Mouse (Mus musculus) lung, embryonic 15.5 days (tissue): ENCODE results near the gene Scfd2. TPM values are rescaled to one million over a fixed set of nuclear protein-coding genes. Genes with fewer than 3 reads are reported as not detected.

Source experiments
- ATAC-seq: fragments of 200-750 bp; cut with Nextera tagmentation; 2 replicates; pipeline ENCODE4 v1.8.0; 2017; ENCODE audit warnings: moderate number of reproducible peaks, borderline replicate concordance; ENCODE audit not compliant: low FRiP score, low TSS enrichment; ENCODE audit errors: extremely low read depth
- H3K27ac ChIP-seq: fragments of 300-500 bp; sonication (generic); 2 replicates; pipeline ENCODE4 v1.5.1; 2015; ENCODE audit warnings: moderate library complexity, mild to moderate bottlenecking, inconsistent platforms
- H3K27me3 ChIP-seq: fragments of 300-500 bp; sonication (generic); 2 replicates; pipeline ENCODE4 v1.6.1; 2015; ENCODE audit warnings: inconsistent platforms
- H3K36me3 ChIP-seq: fragments of 300-500 bp; sonication (generic); 2 replicates; pipeline ENCODE4 v1.6.1; 2015; ENCODE audit warnings: inconsistent platforms
- H3K4me1 ChIP-seq: fragments of 300-500 bp; sonication (generic); 2 replicates; pipeline ENCODE4 v1.6.1; 2015; ENCODE audit warnings: inconsistent platforms
- H3K4me2 ChIP-seq: fragments of 300-500 bp; sonication (generic); 2 replicates; pipeline ENCODE4 v1.6.1; 2015; ENCODE audit warnings: inconsistent platforms, mild to moderate bottlenecking, moderate library complexity
- H3K4me3 ChIP-seq: fragments of 300-500 bp; sonication (generic); 2 replicates; pipeline ENCODE4 v1.5.1; 2015; ENCODE audit warnings: mild to moderate bottlenecking, inconsistent platforms
- H3K9ac ChIP-seq: fragments of 300-500 bp; sonication (generic); 2 replicates; pipeline ENCODE4 v1.6.1; 2015; ENCODE audit warnings: inconsistent platforms
- H3K9me3 ChIP-seq: fragments of 300-500 bp; sonication (generic); 2 replicates; pipeline ENCODE4 v1.6.1; 2016; ENCODE audit warnings: inconsistent platforms
- WGBS: fragments of 180-500 bp; shearing (Covaris S2); methylation state at CpG from one replicate; pipeline ENCODE4 v1.1.7; 2015; 5-methylcytosine and 5-hydroxymethylcytosine counted together
- polyA plus RNA-seq: library from polyadenylated mRNA; unstranded; fragments of >200 nt; fragmentation: Nextera tagmentation; extraction: Ambion mirVana; gene quantifications from 2 replicates; pipeline ENCODE4 v1.2.1, GENCODE M21; 2015

Scfd2 gene
- polyA plus RNA-seq, 1 experiment from 2014 or later = 18.4 TPM

DNA sequence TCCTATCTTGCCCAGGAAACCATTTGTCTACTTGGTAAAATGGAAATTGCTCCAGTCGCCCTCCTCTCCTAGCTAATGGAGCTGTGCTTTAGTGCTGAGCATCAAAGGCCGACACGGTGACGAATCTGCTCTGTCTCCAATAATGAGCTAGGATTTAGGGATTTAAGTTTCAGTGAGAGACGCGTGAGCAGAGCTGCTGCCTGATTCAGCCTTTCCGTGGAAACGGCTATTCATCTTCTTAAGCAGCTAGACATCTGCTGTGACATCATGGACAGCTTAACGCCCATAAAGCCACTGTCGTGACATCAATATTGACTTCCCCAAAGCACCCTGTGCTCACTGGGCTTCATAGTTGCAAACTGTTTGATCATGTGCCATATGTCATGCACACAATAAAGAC lies 351.3 kb downstream of the Scfd2 start:
- Histone ChIP-seq H3K27me3 (no peaks in the 10 kb centered on the region), H3K4me1 (peaks cover 46% of the 10 kb centered on the region), H3K36me3 (no peaks in the 10 kb centered on the region), H3K4me3 (no peak overlapping the region), H3K9ac (no peak overlapping the region), H3K27ac (no peak overlapping the region), H3K4me2 (no peak overlapping the region), H3K9me3 (no peaks in the 10 kb centered on the region)
- 62% methylated on average over 10 of the region's 10 CpGs for WGBS
- no peak for ATAC-seq

DNA sequence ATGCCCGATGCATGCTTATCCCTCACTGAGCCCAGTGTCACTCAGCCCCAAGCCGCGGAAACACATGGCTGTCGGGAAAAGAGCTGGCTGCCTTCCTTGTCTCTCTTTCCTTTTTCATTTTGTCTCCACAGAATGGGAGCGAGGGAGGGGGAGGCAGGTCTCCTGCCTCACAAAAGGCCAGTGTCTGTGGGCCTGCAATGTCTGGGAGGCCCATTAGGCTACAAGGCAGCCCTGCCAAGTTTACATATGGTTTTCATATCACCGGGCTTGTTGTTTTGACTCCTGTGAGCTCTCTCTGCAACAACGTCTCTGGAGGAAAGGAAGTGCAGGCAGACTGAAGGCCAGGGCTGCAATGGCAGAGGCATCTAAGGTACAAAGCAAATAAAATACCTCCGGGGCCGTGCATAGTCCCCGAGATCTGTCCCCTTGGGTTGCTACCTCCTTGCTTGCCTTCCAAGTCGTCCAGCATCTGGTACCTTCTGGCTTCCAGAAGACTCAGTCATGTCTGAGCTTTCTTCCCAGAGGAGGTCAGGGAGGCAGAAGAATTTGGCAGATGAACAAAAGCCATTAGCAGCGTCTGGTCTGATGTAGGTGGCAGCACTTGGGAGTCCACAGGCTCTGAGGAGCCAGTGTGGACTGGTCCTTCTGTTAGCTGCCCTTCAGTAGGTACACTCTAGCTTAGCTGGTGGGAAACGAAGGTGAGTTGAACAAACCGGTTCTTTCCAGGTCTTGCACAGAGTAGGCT lies 355.9 kb downstream of the Scfd2 start:
- peak; percentile 34; the same call in 1 of the 2 replicates for ATAC-seq

DNA sequence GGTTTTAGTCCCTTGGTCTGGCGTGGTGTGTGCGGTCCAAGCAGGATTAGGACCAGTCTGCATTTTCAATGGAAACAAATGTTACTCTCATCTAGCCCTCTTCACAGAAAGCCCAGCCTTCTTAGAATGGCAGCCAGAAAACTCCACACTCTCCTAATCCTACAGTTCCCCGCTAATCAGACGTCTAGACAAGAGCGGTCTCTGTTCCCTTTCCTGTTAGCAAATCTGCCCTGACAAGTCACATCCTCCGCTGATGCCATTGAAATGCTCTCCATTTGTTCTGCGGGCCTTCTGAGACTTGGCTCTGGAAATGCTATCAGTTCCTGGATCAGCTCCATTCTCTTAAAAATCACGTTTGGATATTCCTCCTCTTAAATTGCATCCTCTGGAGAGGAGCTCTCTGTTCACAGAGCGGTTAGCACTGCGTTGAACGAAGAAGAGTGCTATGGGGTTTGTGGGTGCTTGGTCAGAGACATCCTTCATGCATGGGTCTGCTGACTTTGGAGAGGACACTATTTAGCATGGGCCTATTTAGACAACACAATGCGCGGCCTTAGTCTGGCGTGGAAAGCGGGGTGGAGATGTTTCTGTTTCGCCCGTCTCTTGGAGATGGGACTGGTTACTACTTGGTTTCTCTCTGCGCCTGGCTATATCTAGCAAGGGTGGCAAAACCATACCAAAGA lies 358.3 kb downstream of the Scfd2 start:
- 60% methylated on average over 18 of the region's 18 CpGs for WGBS
- Histone ChIP-seq H3K36me3 (no peaks in the 10 kb centered on the region), H3K9me3 (no peaks in the 10 kb centered on the region), H3K4me2 (no peak overlapping the region), H3K9ac (no peak overlapping the region), H3K27me3 (no peaks in the 10 kb centered on the region), H3K27ac (peak overlapping the region; percentile 88), H3K4me1 (peaks cover 53% of the 10 kb centered on the region), H3K4me3 (no peak overlapping the region)
- ATAC-seq = peak; percentile 52; the same call in 1 of the 2 replicates

More for the DNA sequence above, 355.9 kb downstream of the Scfd2 start:
- no peak overlapping the region for H3K4me3 ChIP-seq
- no peaks in the 10 kb centered on the region for H3K36me3 ChIP-seq
- no peaks in the 10 kb centered on the region for H3K9me3 ChIP-seq
- peaks cover 49% of the 10 kb centered on the region for H3K4me1 ChIP-seq
- 24% methylated on average over 14 of the region's 14 CpGs for WGBS
- no peak overlapping the region for H3K9ac ChIP-seq
- H3K27ac ChIP-seq = peak overlapping the region; percentile 74
- peak overlapping the region; percentile 34 for H3K4me2 ChIP-seq
- no peaks in the 10 kb centered on the region for H3K27me3 ChIP-seq

DNA sequence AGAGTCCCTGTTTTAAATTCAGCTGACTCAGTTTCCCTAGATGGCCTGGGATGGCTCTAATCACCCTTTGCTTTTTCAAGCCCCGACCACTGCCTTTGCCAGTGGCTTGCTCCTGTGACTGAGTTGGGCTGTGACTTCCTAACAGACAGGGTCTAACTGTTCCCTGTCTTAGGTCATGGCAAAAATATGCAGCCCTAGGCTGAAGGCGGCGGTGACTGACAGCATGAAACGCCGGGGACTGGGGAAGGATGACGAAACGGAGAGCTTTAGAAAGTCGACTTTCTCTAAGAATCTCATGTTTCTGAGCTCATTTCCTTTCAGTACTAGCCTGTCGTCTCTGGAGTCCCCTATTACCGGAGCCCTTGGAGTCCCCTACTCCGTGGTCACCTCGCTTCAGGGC lies 359.4 kb downstream of the Scfd2 start:
- no peak overlapping the region for H3K4me3 ChIP-seq
- H3K36me3 ChIP-seq = no peaks in the 10 kb centered on the region
- H3K4me2 ChIP-seq = peak overlapping the region; percentile 27; the same call in 1 of the 2 replicates
- no peaks in the 10 kb centered on the region for H3K27me3 ChIP-seq
- peak overlapping the region; percentile 88 for H3K27ac ChIP-seq
- 30% methylated on average over 12 of the region's 12 CpGs for WGBS
- no peak overlapping the region for H3K9ac ChIP-seq
- H3K4me1 ChIP-seq = peaks cover 59% of the 10 kb centered on the region
- H3K9me3 ChIP-seq = no peaks in the 10 kb centered on the region
- peak; percentile 77 for ATAC-seq

DNA sequence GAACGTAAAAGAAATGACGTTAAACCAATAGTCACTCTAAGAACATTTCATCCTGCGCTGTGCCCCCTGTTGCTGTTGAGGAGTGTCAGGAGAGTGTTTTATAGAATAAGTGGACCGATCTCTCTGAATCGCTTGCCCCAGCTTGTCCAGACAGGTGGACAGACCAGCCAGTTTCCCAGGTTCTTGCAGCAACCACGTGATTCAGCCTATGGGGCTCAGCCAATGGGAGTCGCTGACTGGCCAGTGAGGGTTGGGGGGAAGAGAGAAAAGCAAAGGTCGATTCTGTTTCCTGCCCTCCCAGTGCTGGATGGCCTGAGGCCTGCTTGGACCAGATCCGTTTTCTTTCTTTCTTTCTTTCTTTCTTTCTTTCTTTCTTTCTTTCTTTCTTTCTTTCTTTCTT lies 359.8 kb downstream of the Scfd2 start:
- H3K9ac ChIP-seq = no peak overlapping the region
- no peak for ATAC-seq
- no peaks in the 10 kb centered on the region for H3K9me3 ChIP-seq
- WGBS = 60% methylated on average over 9 of the region's 9 CpGs
- H3K27me3 ChIP-seq = no peaks in the 10 kb centered on the region
- no peak overlapping the region for H3K4me3 ChIP-seq
- H3K4me1 ChIP-seq = peaks cover 56% of the 10 kb centered on the region
- H3K4me2 ChIP-seq = no peak overlapping the region
- H3K36me3 ChIP-seq = no peaks in the 10 kb centered on the region
- H3K27ac ChIP-seq = peak overlapping the region; percentile 88

DNA sequence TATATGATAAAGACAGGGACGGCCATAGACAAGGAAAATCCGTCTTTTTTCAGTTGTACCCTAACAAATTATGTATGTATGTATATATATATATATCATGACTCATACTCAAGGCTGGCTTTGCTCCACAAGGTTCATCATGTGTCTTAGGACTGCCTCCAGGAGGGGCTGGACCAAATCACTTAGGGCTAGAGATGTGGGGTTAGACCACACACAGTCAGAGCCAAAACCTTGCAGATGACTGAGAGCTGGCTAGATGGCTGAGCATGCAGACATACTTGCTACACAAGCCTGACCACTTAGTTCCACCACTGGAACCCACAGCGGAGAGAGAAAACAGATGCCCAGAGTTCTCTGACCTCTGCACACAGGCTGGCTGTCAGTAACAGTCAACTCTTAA lies 363.5 kb downstream of the Scfd2 start:
- no peaks in the 10 kb centered on the region for H3K36me3 ChIP-seq
- H3K27me3 ChIP-seq = no peaks in the 10 kb centered on the region
- no peaks in the 10 kb centered on the region for H3K9me3 ChIP-seq
- peak overlapping the region; percentile 25 for H3K27ac ChIP-seq
- H3K4me2 ChIP-seq = no peak overlapping the region
- WGBS = 47% methylated on average over 3 of the region's 3 CpGs
- ATAC-seq = no peak
- H3K4me1 ChIP-seq = peaks cover 37% of the 10 kb centered on the region
- H3K9ac ChIP-seq = no peak overlapping the region
- no peak overlapping the region for H3K4me3 ChIP-seq

DNA sequence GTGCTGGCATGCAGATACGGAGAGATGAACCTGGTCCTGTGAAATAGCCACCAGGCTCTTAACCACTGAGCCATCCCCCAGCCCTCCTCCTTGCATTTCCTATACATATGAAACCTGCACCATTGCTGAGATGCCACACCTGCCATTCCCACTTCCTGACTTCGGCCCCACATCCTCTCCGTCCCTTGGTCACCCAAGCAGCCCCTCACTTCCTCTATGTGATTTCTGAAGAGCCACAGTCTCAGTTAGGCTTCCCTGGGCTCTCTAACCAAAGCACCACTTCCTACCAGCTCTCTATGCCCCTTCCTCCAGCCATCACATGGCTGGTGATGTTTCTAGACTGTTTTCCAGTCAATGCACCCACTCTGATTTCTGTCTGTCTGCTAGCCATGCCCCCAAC lies 364.9 kb downstream of the Scfd2 start:
- Histone ChIP-seq H3K9ac (no peak overlapping the region), H3K36me3 (no peaks in the 10 kb centered on the region), H3K27ac (no peak overlapping the region), H3K4me2 (no peak overlapping the region), H3K27me3 (no peaks in the 10 kb centered on the region), H3K4me1 (peaks cover 37% of the 10 kb centered on the region), H3K9me3 (no peaks in the 10 kb centered on the region), H3K4me3 (no peak overlapping the region)
- no peak for ATAC-seq
- WGBS = 77% methylated on average over 3 of the region's 3 CpGs

DNA sequence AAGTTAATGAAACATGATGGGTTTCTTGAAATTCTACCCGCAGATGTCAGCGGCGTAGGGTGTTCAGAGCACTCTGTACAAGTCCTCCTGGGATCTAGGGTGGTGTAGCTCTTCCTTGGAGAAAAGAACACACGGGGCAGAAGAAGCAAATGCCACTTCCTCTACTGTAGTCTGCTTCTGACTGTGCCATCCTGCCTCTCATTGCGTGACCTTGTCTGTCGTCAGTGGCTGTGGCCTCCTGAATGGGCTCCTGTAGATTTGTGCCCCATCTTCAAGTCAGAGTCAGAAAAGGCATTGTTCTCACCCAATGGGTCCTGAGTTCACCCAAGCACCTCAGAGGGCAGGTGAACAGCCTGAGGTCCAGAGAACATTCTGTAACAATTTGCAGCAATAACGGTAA lies 367.0 kb downstream of the Scfd2 start:
- 86% methylated on average over 7 of the region's 7 CpGs for WGBS
- Histone ChIP-seq H3K4me3 (no peak overlapping the region), H3K4me1 (peaks cover 54% of the 10 kb centered on the region), H3K9ac (no peak overlapping the region), H3K36me3 (no peaks in the 10 kb centered on the region), H3K27me3 (no peaks in the 10 kb centered on the region), H3K4me2 (no peak overlapping the region), H3K27ac (no peak overlapping the region), H3K9me3 (no peaks in the 10 kb centered on the region)
- ATAC-seq = no peak

DNA sequence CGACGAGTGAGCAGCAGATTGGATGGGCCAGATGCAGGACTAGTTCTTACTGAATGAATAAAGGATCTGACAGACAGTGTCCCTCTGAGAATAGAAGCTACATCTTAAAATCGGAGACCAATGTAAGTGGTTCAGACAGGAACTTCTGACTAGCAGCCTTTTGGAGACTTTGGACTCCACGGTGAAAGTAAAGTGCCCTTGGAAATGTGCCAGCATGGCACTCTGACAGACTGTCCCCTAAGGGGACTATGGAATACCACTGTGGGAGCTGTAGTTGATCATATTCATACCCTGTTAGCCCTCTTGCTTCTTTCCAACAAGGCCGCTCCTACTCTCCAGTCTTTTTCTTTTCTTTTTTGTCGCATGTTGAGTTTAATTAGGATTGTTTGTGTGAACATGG lies 368.4 kb downstream of the Scfd2 start:
- no peak for ATAC-seq
- no peaks in the 10 kb centered on the region for H3K36me3 ChIP-seq
- no peak overlapping the region for H3K9ac ChIP-seq
- WGBS = 63% methylated on average over 6 of the region's 6 CpGs
- no peak overlapping the region for H3K27ac ChIP-seq
- peaks cover 52% of the 10 kb centered on the region for H3K4me1 ChIP-seq
- H3K9me3 ChIP-seq = no peaks in the 10 kb centered on the region
- H3K4me3 ChIP-seq = no peak overlapping the region
- H3K4me2 ChIP-seq = no peak overlapping the region
- no peaks in the 10 kb centered on the region for H3K27me3 ChIP-seq

DNA sequence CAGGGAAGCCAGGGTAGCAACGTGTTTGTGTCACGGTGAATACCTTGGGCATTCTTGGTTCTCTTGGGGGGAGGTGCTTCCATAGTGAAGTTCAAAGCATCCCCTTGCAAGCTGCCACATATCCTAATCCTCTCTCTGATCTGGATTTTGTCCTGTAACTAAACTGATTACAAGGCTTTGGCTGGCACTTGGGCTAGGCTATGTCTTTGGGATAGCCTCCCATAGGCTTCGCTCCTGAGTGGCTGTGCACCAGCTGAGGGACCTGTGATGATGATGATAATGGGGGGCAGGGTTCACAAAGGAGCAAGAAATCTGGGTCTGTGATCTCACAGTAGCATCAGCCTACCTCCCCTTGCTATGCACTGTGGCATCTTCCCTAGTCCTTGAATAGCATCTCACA lies 369.5 kb downstream of the Scfd2 start:
- 39% methylated on average over 3 of the region's 3 CpGs for WGBS
- no peaks in the 10 kb centered on the region for H3K9me3 ChIP-seq
- H3K36me3 ChIP-seq = no peaks in the 10 kb centered on the region
- peak overlapping the region; percentile 22; the same call in 1 of the 2 replicates for H3K9ac ChIP-seq
- no peak for ATAC-seq
- H3K4me2 ChIP-seq = peak overlapping the region; percentile 50
- peak overlapping the region; percentile 21; the same call in 1 of the 2 replicates for H3K4me3 ChIP-seq
- peaks cover 48% of the 10 kb centered on the region for H3K4me1 ChIP-seq
- peak overlapping the region; percentile 90 for H3K27ac ChIP-seq
- H3K27me3 ChIP-seq = no peaks in the 10 kb centered on the region

DNA sequence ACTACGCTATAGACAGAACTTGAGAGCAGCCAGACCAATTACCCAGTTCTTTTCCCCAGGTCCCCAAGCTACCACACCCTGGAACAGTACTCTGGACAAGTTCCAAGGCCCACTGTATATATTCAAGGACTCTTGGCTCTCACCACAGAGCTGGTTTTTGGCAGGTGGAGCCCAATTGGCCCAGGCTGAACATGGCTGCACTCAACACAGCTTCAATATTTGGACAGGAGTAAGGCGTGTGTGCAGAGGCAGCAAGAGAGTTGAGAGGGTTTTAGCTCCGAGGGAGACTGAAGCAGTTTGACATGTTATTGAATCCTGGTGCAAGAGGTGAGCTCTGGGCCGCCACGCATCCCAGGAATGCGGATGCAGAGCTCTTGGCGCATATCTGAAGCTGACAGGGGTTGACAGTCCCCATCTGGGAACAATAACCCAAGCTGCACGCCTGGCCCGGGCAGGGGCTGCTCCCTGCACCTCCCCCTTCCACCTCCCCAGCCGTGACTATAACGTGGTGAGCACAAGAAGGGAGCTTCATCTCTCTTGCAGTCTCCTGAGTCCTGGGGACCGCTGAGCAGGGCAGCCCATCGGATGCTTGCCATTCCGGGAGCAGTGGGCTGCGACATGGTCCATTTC lies 370.1 kb downstream of the Scfd2 start:
- WGBS = 4% methylated on average over 15 of the region's 15 CpGs
- H3K4me3 ChIP-seq = peak overlapping the region; percentile 21; the same call in 1 of the 2 replicates
- peak overlapping the region; percentile 90 for H3K27ac ChIP-seq
- H3K4me2 ChIP-seq = peak overlapping the region; percentile 50
- H3K9me3 ChIP-seq = no peaks in the 10 kb centered on the region
- H3K4me1 ChIP-seq = peaks cover 51% of the 10 kb centered on the region
- H3K36me3 ChIP-seq = no peaks in the 10 kb centered on the region
- no peaks in the 10 kb centered on the region for H3K27me3 ChIP-seq
- peak overlapping the region; percentile 22; the same call in 1 of the 2 replicates for H3K9ac ChIP-seq
- peak; percentile 92 for ATAC-seq

DNA sequence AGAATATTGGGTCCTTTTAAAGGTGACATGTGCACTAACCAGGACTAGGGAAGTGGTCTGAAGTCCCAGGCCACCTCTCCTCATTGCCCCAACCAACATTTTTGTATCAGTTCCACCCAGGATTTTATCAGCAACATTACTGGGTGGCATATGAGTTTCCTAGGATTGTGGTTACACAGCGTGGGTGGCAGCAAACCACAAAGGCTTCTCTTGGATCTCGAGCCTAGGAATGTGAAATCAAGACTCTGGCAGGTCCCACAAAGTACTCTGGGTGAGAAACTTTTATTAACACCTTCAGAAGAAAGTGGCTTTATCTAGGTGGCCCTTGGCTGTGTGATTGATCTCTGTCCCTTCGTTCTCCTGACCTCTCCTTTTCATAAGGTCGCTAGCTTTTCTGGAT lies 371.2 kb downstream of the Scfd2 start:
- no peak for ATAC-seq
- H3K4me3 ChIP-seq = no peak overlapping the region
- no peaks in the 10 kb centered on the region for H3K9me3 ChIP-seq
- 33% methylated on average over 4 of the region's 4 CpGs for WGBS
- H3K9ac ChIP-seq = no peak overlapping the region
- no peaks in the 10 kb centered on the region for H3K27me3 ChIP-seq
- H3K36me3 ChIP-seq = no peaks in the 10 kb centered on the region
- peak overlapping the region; percentile 90 for H3K27ac ChIP-seq
- H3K4me1 ChIP-seq = peaks cover 60% of the 10 kb centered on the region
- H3K4me2 ChIP-seq = no peak overlapping the region
